Mouse (Mus musculus): ENCODE results near the gene Tnip1.
"Not testable (repeated sequence)": the region's sequence is repeated elsewhere in the genome, so short reads cannot be mapped to it uniquely, and the experiment has no call there.

The Tnip1 gene

GRCm38 (mm10) chr11:54973481-54974212 is 10.9 kb upstream of the Tnip1 start:
- in situ Hi-C loops (cut with MseI, MboI): no loop called here

GRCm38 (mm10) chr11:54972789-54973188 is 10.1 kb upstream of the Tnip1 start:
- in situ Hi-C loops (cut with MseI, MboI): no loop called here

- in situ Hi-C loops (cut with MseI, MboI): no loop called here
Measured at GRCm38 (mm10) chr11:54972049-54972723, 9.5 kb upstream of the Tnip1 start.

GRCm38 (mm10) chr11:54971365-54972048 is 8.8 kb upstream of the Tnip1 start:
- in situ Hi-C loops (cut with MseI, MboI): no loop called here

DNA sequence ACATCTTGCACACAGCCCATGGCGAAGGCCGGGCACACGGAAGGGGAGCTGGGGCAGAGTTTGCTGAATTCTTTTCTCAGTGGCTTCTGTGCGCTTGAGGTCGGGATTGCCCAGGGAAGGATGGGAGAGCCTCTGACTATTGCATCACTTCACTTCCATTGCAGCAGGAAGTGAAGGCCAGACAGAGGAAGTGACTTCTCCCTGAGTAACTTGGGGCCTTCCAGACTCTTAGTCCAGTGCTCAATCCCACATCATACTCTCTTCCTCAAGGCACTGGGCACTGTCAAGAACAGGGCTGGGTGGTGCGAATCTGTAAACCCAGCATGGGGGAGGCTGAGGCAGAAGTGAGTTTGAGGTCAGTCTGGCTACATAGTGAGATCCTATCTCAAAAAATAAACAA is 2.5 kb upstream of the Tnip1 start:
- in situ Hi-C loops (cut with MseI, MboI): no loop called here

DNA sequence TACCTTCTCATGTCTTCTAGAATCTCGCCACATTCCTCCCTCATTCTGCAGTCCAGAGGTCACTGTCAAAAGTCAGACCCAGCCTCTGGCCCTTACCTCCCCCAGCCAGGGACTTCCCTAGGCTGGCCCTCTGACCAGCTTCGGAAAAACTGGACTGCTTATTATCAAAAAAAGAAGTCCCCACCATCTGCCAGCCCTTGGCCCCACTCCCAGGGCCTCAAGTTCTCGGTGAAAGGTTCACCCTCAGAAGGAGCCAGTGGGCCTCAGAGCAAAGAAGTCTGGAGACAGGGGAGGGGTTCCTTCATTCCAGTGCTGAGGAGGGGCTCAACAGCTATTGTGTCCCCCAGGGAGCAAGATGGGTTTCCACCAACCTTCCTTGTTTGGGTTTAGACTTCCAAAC is 796 bp downstream of the Tnip1 start:
- in situ Hi-C loops (cut with MseI, MboI): no loop called here

GRCm38 (mm10) chr11:54961164-54961850 is 1.4 kb downstream of the Tnip1 start:
- in situ Hi-C loops (cut with MseI, MboI): no loop called here

GRCm38 (mm10) chr11:54960251-54960650 is 2.5 kb downstream of the Tnip1 start:
- in situ Hi-C loops (cut with MseI, MboI): no loop called here

DNA sequence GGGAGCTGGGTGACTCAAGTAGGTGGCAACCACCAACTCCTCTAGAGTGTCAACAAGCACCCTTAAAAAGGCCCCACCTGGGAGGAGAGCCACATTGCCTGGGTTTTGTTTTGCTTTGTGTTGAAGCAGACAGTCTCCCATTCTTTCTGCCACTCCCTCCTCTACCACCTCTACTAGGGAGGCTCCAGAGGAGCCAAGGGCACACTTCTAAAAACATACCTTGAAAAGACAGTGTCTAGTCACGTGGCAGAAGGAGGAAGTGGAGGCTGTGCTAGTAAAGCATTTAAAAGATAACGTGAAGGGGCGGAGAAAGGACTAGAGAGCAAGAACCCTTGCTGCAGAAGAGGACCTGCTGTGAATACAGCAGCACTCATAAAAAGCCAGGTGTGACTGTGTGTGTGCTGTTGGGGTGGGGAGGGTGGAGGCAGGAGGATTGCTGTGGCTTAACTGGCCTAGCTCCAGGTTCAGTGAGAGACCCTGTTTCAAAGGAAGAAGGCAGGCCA is 4.1 kb downstream of the Tnip1 start:
- in situ Hi-C loops (cut with MseI, MboI): no loop called here

- in situ Hi-C loops (cut with MseI, MboI): not testable (repeated sequence)
Measured at GRCm38 (mm10) chr11:54957708-54958107, 5.0 kb downstream of the Tnip1 start.

- in situ Hi-C loops (cut with MseI, MboI): no loop called here
Measured at GRCm38 (mm10) chr11:54956912-54957311, 5.8 kb downstream of the Tnip1 start.

DNA sequence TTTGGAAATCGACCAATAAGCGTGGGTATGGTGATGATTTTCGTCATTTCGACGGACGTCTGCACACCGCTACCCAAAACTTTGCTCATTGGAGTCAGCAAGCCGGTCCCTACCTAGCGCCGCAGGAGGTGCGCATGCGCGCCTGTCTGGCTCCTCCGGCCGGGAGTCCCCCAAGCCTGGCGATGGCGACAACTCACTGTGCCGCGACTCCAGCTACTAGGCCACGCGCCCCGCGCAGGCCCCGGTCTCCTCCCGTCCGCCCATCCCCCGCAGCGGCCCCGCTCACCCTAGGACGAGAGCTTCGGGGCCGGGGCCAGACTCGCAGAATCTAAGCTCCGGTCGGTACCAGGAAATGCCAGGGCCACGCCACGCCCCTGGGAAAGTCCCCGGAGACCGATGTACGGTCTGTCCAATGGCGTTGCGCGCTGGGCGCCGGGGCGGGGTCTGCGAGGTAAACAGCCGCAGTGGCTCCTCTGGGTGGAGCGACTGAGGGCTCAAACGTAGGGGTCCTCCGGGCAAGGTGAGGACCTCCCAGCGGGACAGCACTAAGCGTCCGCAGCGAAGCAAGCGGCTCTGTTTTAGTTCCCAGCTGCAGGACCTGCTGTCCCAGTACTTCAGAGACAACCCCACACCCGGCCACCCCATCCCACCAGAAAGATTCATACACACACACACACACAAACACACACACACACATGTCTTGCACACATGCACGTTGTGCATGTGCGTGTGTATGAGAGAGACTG is 6.8 kb downstream of the Tnip1 start:
- in situ Hi-C loops (cut with MseI, MboI): no loop called here

GRCm38 (mm10) chr11:54955400-54955734 is 7.3 kb downstream of the Tnip1 start:
- in situ Hi-C loops (cut with MseI, MboI): not testable (repeated sequence)

DNA sequence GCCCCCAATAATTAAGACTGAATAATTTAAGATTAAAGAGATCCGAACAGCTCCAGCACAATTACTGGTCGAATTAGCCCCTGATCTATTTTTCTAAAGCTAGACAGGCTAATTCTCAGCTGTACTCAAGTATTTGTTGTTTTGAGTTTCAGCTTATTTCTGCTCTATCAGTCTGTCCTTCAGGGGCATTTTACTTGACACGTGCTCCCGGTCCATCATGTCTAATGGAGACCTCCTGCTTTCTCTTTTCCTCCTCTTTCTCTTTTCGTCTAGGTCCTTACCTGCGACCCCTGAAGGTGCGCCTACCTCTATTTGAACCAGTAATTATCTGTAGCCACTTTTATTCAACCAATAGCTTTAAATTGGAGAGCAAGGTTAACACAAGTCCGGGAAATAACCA is 8.0 kb downstream of the Tnip1 start:
- in situ Hi-C loops (cut with MseI, MboI): no loop called here

DNA sequence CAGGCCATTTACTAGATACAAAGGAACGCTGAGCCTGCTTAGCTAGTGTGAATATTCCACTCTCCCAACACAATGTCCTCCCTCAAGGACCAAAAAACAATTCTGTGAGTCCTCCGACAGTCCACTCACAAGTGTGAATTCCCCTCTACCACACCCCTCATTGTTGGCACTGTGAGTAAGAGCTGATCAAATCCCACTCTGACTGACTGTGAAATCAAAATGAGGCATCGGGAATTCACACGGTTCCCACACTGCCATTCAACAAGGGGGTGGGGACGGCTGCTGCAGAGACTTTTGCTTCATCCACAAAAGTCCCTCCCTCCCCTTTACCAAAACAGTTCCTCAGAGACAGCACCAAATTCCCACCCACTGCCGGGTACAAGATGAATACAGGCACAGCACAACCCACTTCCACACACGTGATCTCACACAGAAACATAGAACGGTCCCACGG is 8.7 kb downstream of the Tnip1 start:
- in situ Hi-C loops (cut with MseI, MboI): no loop called here

- in situ Hi-C loops (cut with MseI, MboI): no loop called here
Measured at GRCm38 (mm10) chr11:54952651-54953050, 10.1 kb downstream of the Tnip1 start.

DNA sequence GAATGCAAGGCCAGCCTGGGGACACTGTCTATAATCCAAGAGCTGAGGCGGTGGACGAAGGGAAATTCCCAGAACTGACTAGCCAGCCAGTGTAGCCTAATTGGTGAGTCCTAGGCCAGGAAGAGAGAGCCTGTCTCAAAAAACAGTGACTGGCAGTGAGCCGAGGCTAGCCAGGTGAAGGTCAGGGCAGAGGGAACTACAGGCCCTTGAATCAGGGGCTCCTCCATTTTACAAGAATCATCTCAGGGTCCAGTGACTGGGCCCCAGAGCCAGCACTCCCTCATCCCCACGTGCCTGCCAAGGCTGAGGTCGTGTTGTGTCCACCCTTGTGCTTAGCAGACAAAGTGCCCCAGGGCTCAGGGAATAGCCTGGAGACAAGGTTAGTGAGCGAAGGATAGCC is 12.0 kb downstream of the Tnip1 start:
- in situ Hi-C loops (cut with MseI, MboI): no loop called here

DNA sequence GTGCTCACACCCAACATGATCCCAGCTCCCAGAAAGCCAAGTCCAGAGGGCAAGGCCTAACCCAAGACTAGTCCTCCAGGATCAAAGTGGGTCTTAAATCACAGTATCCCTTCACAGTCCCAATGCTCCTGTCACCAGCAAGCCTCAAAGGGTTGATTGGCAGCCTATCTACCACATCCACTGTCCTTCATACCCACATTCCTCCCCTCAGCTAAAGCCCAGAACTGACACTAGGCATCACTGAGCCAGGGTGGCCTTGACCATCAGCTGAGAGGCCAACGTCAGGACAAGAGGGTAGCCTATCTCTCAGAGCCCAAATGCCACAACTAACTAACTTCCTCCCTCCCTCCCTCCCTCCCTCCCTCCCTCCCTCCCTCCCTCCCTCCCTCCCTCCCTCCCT is 13.0 kb downstream of the Tnip1 start:
- in situ Hi-C loops (cut with MseI, MboI): no loop called here

DNA sequence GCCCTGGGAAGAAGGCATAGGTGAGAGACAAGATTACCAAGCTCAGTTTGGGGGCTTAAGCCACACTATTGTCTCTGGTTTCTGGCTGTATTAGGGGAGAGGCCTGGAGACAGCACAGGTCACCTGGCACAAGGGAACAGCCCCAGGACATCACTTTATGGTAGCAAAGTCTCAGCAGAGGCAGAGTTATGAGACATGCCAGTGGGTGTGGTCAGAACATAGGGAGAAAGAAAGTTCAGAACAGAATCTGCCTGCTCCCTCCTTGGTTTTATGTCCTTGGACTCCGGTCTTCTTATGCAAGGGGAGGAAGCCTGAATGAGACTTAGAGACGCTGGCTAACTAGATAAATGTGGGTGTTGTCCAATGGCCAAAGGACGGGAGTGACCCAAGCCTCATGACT is 18.0 kb downstream of the Tnip1 start:
- in situ Hi-C loops (cut with MseI, MboI): no loop called here

DNA sequence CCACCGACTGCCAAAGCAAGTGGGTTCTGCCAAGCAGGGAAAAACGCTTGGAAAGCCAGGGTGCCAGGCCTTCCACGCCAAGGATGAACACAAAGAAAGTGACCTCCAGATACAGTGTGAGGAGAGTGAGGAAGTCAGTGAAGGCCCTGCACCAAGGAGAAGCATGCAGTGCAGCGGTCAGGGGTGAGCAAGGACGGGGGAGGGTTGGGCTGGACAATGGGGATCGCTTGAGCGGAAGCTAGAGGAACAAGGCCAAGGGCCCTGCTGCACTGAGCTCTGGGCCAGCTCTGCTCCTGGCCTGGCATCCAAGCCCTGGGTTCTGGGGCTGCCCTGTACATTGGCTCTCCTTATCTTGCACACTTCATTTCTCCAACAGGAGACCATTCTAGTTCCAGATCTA is 22.7 kb downstream of the Tnip1 start:
- in situ Hi-C loops (cut with MseI, MboI): no loop called here

GRCm38 (mm10) chr11:54939501-54939900 is 23.2 kb downstream of the Tnip1 start:
- in situ Hi-C loops (cut with MseI, MboI): no loop called here

All from mouse trophoblast stem cell (cell line).